Mouse (Mus musculus): ENCODE data around the gene Cmpk2.

DNA sequence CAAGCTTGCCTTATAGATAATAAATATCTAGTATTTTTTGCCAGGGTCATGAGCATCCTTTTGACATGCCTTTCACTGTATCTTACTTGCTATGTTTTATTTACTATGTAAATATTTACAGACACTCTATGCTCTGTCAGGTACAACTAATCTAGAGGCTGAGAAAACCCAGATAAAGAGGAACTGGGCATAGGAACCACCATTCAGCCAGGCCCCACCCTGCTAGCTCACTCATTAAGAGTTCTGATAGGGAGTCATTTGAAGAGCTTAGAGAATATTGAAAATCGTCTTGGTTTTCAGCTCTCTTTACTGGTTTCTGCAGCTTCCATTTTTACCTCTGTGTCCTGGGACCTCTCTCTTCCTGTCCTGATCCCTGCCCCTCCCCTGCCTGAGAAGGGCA lies 17.9 kb upstream of the Cmpk2 start:
- no peak for TF ChIP-seq POLR2A (IDR thresholded peaks at IDR 0.05; ENCODE audit: borderline replicate concordance, low read depth, low read length)
- TF ChIP-seq CTCF (IDR thresholded peaks at IDR 0.05; ENCODE audit: low read depth, low read length), result no peak
